Mouse (Mus musculus) cerebellum, postnatal 14 days (tissue): ENCODE measurements around the gene Olfr1289.

Experiments used
- DNase-seq, 2 experiments: peaks; one replicate each; pipeline ENCODE4 v3.0.0; 2021; ENCODE audit warnings: mixed read lengths in 2 of 2

Gene Olfr1289

DNA sequence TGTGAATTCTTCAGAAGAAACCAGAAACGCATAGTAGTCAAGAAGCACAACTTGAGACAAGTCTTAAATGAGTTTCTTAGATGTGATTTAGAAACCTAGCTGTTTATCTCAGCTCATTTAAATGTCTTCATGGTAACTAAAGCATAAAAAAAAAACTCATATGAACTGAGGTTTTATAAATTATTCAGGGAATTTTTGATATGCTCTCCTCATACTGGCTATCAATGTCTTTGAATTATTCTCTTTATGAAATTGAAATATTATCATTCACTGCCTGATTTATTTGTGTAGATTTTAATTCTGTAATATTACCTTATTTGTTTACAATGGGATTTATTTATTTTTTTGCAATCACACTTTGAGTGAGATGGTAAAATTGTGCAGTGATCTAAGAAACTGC lies at the start of gene Olfr1289:
Gene Olfr1289 (plus strand): TSS at position 301 of the 400 bp plus-strand sequence.
- no peak for DNase-seq

GRCm38 (mm10) chr2:111448842-111449241 lies 31.8 kb upstream of the Olfr1289 start, which contains the start of gene Olfr1287:
Gene Olfr1287 (plus strand): TSS chr2:111449142.
- DNase-seq = no peak

DNA sequence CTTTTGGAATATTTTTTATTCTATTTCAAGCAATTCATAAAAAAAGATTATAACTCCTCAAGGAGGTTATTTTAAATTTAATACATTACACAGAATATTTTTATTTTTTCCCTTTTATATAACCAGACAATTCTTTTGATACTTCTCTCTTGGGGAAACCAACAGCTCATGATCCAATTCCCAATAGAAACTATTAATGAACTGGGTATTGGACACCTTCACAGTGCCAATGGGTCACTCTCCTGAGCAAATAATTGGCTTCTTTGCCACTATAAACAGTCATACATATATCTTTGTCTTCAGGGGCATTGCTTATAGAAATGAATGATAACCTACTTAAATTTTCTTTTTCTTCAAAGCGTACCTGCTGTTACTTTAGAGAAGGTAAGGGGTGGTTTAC lies 6.8 kb upstream of the Olfr1289 start, which contains the start of gene Olfr1288:
Gene Olfr1288 (plus strand): TSS at position 301 of the 400 bp plus-strand sequence.
- DNase-seq = no peak

DNA sequence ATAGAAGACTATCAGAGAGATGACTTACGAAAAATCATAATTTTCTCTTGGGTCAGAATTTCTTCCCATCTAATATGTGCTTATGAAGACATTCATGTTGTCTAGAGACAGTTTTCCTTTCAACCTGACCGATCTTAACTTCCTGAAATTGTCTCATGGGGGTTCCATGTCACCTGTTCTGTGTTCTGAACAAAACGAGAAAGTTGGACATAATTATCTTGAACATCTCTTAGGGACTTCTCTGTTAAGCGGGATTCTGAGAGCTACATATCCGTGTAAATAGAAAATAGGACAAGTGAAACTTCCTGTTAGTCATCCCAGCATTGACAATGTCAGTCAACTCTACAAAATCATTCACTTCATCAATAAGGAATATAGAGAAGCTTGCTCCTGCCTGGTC lies 13.1 kb downstream of the Olfr1289 start, which contains the start of gene Olfr1290:
Gene Olfr1290 (minus strand): TSS at position 101 of the 400 bp plus-strand sequence.
- no peak for DNase-seq

DNA sequence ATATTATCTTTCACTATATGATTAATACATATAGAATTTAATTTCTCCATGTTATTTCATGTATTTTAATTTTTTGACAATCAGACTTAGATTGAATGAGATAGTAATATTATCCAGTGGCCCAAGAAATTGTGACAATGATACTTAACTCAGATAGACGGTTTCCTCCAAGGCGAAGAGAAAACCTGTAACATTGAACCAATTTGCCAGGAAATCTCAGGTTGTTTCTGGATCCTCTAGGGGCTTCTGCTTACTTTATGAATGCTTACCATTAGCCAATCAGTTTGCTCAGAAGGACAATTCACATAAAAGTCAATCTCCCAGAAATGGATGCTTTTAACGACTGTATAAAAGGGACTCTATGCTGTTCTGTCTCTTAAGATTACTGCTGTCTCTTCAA lies 16.3 kb downstream of the Olfr1289 start, which contains the start of gene Olfr1291-ps1:
Gene Olfr1291-ps1 (plus strand): TSS at position 301 of the 400 bp plus-strand sequence.
- DNase-seq = no peak

DNA sequence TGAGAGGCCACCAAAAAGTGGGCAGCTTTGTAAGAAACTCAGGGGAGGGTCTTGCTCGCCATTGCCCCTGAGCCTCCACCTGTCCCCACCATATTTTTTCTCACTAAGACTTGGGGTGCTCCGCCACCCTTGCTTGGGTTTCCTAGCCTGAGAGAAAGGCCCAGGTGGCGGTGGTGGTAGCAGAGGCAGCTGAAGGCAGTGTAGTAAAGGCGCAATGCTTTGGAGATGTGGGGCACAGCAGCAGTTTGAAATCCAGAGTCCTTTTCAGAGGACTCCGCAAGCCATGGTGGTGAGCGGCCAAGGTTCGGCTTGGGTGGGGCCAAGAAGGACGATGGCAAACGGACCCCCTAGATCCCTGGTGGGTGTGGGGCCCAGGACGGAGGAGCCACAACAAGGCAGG lies 36.8 kb downstream of the Olfr1289 start:
- DNase-seq = no peak

GRCm38 (mm10) chr2:111524903-111525302 lies 44.3 kb downstream of the Olfr1289 start, which contains the start of gene Olfr1293-ps:
Gene Olfr1293-ps (plus strand): TSS chr2:111525203.
- no peak for DNase-seq
